Mouse (Mus musculus): ENCODE data around the gene Zswim1.
A peak's percentile ranks its signal among the peaks of the same experiment; 100 is the strongest.
"Not testable (repeated sequence)": the region's sequence is repeated elsewhere in the genome, so short reads cannot be mapped to it uniquely, and the experiment has no call there.

Zswim1 gene

DNA sequence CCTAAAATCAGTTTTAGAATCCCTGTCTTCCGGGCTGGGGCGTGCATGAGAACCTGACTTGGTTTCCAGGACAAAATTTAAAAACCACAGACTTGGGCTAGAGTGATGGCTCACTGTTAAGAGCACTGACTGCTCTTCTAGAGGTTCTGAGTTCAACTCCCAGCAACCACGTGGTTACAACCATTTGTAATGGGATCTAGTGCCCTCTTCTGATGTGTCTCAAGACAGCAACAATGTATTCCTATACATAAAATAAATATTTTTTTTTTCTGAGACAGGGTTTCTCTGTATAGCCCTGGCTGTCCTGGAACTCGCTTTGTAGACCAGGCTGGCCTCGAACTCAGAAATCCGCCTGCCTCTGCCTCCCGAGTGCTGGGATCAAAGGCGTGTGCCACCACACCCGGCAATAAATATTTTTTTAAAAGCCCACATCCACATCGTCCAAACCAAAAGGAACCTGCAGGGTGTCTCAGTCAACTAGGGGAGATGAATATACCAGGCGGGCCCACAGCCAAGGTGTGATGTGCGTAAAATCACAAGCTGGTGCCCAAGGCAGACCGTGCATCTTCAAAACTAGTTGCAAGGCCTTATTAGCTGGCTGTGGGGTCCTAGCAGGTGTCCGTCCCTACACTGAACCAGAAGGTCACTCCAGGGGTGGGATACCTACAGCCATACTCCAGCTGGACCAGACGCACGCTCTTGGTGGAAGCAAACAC lies 9.7 kb downstream of the Zswim1 start:
- peak; percentile 40 for DNase-seq

DNA sequence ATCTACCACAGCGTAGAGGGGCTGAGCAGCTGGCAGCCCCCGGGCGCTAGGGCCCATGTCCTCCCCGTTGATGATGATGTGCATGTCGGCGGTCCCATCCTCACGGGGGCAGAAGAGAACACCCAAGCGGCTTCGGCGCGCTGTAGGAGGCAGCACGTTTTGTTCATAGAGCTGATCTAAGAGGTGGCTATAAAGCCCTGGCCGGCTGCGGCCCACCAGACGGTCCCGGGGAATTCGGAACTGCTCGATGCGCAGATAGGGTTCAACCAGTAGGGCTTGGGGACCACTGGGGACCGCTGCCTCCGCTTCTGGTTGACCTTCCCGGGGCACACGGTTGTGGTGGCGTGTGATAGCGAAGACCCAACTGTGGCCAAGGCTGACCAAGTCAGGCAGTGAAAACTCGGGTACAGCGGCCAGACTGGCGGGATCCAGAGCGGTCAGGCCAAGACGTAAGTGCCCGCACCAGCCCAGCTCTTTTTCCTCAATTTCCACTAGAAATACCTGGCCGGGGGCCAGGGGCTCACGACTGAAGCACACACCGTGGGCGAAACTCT lies 10.3 kb downstream of the Zswim1 start, which contains the start of gene Ctsa:
Gene Ctsa, plus strand, starts transcription at position 126 of the 554 bp plus-strand sequence.
- DNase-seq, result peak; percentile 71

DNA sequence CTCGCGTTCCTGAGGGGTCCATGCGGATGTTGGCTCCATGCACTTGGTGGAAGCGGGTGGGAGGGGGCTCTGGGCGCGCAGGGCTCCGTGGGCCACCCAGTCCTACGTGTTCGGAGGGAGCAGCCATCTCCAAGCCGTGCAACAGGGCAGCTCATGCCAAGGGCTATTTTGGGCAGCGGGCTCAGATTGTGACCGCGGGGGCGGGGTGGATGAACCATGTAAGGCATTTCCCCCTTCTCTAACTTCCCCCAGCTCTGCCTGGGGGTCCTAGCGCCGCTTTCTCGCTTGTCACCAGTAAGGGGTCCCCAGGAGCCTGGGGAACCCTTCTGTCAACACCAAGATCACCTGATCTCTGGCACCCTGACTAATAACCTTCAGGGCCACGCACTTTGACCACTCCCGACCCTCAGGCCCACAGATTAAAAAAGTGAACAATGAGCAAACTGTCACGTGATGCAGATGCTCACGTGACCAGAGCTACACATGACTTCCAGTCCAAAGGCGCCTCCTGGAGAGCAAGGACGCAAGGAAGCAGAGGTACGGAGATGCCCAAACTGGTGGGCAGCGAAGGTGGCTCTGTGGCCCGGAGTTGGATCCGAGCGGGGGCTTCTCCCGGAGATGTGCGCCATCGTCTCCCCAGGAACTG lies 11.0 kb downstream of the Zswim1 start, which contains the start of gene Neurl2:
Gene Neurl2, minus strand, starts transcription at position 143 of the 646 bp plus-strand sequence.
- peak; percentile 86 for DNase-seq

DNA sequence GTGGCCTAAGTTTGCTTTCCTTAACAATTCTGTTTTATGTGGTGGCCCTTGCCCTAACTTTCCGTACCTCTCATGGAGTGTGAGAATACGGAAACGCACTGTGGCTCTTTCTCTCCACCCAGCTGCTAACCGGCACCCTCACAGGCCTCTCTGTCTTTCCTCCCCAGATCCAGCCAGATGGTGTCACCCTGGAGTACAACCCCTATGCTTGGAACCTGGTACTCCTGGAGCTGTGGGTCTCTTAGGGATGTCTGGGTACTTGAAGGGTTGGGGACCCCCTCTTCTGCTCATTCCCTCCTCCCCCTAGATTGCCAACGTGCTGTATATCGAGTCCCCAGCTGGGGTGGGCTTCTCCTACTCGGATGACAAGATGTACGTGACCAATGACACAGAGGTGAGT lies 12.0 kb downstream of the Zswim1 start:
- DNase-seq, result no peak

DNA sequence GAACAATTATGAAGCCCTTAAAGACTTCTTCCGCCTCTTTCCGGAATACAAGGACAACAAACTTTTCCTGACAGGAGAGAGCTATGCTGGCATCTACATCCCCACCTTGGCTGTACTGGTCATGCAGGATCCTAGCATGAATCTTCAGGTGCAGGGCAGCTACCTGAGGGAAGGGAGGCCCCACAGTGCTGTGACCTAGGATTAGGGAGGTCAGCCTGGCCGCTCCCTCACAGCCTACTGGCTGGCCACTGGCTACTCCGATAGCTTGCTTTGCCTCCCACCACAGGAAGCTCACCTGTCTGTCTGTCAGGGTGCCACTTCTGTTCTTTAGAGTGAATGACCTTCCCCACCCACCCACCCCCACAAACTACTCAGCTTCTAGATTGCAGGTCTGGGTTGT lies 12.7 kb downstream of the Zswim1 start:
- DNase-seq, result no peak

DNA sequence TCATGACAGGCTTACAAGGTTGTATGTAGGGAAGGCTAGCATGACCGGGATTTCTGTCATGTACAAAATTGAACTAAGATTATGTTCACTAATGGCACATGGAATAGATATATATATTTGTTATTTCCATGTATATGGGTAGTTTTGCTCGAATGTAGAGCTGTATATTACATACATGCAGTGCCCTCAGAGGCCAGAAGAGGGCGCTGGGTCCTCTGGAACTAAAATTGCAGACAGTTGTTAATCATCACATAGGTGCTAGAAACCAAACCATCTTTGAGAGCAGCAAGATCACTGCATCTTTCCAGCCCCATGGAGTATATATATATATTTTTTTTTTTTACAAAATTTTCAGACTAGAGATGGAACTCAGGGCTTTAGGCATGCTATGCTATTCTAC lies 23.3 kb downstream of the Zswim1 start:
- DNase-seq, result no peak

DNA sequence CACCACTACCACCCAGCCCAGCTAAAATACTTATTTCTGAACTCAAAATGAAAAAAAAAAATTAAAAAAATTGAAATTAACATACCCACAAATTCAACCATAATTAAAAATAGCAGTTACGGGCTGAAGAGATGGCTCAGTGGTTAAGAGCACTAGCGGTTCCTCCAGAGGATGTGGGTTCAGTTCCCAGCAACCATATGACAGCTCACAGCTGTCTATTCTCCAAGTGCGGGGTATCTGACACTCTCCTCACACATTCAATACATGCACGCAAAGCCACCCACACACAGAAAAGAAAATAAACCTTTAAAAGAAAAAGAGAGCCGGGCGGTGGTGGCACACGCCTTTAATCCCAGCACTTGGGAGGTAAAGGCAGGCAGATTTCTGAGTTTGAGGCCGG lies 27.6 kb downstream of the Zswim1 start:
- DNase-seq, result no peak

DNA sequence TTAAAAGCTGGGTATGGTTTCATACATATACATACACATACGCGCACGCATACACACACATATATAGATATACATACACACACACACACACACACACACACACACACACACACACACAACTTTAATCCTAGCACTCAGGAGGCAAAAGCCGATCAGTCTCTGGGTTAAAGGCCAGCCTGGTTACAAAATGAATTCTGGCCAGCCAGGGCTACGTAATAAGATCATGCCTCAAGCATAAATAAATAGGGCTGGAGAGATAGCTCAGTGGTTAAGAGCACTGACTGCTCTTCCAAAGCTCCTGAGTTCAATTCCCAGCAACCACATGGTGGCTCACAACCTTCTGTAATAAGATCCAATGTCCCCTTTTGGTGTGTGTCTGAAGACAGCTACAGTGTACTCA lies 33.1 kb downstream of the Zswim1 start:
- not testable (repeated sequence) for DNase-seq

DNA sequence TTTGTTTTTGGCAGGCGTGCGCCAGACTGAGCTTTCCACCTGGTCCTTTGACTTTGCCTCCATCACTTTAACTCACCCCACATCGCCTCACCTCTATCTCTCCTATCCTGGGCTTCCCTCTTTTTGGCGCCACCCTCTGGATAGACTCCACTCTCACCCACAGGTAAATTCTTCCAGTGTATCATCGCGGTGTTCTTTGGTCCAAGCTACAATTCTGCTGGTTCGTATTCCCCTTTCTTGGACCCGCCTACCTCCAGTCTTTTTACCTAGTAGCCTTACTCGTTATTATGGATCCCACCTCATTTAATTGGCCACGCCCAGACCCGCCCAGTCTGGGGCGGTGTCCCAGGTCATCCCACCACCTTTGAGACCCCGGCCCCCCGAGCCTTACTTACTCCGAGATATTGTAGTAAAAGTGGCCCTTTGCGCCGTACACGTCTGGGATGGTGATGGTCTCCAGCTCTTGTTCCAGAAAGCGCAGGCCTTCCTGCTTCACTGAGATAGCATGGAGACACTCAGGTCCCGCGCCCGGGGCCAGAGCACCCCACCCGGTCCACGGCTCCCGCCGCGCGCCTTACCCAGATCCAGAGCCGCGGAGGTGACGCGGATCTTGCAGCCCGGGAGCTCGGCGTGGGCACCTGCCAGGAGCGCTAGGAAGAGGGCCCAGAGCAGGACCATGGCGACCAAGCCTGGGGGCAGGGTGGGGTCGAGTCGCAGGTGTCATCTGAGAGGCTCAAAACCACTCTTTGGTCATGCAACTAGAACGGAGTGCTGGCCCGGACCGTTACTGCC lies 34.0 kb downstream of the Zswim1 start:
- DNase-seq, result no peak

DNA sequence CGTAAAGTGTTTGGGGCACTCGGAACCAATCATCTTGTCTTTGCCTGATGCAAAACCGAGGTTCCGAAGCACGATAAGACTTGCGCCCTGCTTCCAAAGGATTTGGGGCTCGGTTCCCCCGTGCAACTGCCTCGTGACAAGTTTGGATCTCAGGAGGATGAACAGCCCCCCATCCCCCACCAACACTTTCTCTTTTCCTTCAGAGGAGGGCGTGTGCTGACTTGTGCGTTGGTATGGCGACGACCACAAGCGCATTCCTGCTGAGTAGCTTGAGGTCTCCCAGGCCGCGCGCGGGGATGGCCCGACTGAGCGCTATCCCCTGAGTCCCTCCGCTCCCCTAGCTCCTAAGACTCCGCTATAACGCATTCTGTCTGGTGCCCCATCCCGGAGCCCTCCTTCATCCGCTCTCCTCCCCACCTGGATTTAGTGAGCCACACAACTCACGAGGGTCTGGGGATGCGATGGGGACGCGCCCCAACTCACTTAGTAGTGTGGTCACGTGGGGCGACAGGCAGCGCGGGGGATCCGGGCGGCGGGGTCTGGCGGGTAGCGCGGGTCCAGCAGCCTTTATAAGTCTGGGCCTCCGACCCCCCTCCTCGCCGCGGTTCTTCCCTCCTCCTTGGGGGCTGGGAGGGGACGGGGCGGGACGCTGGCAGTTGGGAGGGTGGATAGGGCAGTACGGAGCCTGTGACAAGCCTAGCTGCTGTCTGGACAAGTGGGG lies 34.8 kb downstream of the Zswim1 start, which contains the start of gene Pltp:
Gene Pltp, minus strand, starts transcription at position 611 of the 721 bp plus-strand sequence.
- DNase-seq, result no peak

DNA sequence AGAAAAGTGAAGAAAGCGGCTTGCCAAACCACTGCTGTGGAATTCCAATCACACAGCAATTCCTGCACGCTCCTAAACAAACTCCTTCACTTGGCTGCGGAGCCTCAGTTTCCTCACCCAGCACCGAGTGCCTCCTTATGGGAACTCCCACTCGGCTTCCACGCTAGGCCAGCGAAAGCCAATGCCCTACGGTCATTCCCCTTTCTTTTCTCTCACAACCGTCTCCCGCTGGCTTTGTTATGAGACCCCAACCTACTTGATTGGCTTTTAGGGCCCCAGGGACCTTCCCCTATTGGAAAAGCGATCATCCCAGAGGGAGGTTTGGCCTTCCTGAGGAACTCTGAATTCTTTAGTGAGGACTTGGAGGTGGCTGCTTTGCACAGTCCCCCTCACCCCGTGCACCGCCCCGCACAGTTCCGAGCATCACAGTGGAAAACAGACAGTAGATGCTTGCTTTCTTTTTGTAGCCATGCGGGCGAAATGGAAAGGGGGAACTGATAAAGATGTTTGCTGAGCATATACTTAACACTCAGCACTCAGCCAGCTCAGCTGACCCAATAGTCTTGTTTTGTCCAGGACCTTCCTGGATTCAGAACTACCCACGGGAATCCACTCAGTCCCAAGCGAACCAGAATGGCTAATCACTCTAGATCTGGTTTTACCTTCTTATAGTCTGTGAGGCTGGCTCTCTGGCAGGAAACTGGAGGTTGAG lies 35.5 kb downstream of the Zswim1 start:
- no peak for DNase-seq

DNA sequence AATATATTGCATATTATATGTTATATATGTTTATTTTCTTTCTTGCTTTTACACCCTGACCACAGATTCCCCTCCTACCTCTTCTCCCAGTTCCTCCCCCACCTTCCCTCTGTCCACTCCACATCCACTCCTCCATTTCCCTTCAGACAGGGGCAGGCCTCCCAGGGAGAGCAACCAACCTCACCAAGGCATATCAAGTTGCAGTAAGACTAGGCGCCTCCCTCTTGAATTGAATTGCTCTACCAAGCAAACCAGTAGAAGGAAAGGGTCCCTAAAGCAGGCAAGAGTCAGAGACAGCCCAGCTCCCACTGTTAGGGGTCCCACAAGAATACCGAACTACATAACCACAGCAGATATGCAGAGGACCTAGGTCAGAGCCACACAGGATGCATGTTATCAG lies 36.7 kb downstream of the Zswim1 start:
- no peak for DNase-seq

DNA sequence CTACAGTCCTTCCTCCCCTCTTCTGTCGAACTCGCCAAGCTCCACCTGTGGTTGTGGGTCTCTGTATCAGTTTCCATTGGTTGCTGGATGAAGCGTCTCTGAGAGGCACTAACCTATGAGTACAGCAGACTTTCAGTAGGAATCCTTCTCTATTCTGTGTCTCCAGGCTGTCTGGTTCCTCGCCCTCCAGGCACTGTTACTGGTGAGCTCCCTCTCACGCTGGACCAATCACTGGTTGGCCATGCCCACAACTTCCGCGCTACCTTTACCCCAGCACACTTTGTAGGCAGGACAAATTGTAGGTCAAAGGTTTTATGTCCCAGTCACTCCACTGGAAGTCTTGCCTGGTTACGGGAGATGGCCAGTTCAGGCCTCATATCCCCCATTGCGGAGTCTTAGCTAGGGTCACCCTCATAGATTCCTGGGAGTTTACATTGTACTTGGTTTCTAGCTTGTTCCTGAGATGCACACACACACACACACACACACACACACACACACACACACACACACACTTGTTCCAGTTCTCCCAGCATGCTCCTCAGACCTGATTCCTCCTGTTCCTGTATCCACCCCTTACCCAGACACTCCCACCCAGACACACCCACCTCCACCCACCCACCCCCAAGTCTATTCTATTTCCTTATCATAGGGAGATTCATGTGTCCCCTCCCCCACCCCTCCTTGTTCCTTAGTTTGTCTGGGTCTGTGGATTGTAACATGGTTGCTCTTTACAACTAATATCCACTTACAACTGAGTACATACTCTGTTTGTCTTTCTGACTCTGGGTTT lies 37.4 kb downstream of the Zswim1 start:
- DNase-seq, result no peak

DNA sequence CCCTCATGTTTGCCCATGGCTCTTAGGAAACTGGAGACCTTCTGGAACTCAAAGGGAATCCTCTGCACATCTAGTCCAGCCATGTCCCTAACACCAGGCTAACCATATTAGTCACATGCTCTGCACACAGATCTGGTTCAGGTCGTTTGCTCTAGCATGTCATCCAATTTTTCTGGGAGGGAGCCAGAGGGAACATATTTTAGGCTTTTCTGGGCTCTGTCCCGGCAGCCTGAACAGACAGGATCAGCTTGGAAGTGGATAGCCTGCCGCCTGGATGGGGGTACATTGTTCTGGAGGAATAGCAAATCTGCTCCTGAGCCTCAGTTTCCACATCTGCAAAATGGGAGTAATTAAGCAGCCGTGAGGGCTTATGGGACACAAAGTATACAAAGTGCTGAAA lies 38.6 kb downstream of the Zswim1 start:
- no peak for DNase-seq

DNA sequence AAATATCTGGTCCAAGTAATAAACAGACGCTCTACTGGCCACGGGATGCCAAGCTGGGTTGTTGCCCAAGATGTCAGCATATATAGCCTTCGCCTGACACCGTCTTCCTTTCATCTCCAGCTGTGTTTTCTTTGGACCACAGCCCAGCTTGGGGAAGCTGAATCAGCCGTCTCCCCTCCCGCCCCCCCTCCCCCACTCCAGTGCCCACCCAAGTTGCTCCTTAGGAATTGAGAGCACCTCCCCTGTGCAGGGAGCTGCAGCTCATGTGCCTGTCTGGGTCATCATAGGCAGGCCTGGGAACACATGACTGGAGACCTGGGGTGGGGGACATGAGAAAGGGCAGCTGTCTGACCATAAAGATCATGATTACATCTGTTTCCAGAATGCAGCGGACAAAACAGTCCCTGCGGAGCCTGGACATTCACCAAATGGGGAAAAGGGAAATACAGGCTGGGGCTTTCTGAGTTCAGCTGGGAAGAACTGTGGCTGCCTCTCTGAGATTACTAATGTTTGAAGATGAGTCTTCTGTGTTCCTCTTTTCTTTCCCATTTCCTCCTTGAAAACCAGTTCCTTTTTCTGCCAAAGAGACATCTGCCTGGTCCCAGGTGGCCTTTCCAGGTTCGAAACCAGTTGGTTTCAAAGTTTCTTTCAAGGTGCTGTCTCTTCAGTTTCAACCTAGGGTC lies 39.8 kb downstream of the Zswim1 start:
- no peak for DNase-seq

DNA sequence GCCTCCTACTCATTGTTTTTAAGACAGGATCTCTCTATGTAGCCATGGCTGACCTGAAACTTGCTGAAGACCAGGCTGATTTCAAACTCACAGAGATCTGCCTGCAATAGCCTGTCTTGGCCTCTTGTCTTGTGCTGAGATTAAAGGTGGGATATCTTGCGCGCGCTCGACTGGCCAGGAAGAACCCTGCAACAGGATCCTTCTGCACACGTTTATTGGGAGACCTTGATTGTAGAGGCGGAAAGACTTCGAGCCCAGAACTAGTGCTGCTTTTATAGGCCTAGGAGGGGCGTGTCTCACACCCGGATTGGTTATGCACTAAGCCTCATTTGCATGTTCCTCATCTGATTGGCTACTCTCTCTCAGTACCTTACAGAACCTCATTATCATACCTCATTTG lies 40.9 kb downstream of the Zswim1 start:
- not testable (repeated sequence) for DNase-seq

DNA sequence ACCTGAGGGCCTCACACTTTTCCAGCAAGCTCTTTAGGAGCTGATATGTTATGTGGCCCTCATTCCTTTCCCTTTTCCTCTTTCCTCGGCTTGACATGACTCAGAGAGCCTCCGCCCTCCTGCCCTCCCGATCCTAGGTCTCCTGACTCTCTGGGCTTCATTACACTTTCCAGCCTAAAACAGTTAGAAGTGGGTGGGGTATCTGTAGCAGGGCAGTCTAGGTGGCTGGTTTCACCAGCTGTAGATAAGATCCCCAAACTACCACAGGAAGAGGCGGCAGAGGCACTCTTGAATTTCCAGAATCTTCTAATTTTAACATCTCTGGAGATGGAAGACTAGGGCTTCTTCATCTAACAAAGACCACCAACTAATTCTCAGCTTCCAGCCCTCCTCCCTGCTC lies 42.1 kb downstream of the Zswim1 start:
- no peak for DNase-seq

DNA sequence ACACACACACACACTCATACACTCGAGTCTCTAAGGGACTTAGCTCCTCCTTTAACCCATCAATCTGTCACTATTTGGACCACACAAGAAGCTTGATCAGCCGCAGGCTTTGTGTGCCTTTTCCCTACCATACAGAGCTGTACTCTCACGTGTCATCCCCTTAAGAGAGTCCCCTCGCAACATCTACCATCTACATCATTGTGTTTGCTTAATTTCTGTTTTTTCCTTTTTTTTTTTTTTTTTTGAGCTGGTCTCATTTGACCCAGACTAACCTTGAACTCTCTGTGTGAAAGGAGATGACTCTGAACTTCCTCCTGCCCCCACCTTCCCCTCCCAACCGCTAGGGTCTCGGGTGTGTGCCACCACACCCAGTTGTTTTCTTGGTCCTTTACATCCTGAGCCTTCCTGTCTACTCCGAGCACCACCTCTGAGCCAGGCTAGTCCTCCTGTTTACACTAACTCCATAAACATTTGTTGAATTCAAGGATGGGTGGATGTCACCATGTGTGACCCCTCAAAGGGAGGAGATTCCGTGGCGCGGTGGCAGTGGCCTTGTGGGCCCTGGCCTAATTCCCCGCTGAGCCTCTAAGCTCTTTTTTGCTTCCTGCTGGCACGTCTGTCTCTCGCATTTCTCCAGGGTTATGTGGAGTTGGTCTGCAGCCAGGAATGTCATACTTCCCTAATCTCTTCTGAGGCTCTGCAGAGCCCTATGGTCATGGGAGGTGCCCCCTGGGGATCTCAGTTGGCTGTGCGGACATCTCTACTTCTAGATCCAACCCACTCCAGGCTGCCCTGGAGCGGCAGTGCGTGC lies 44.5 kb downstream of the Zswim1 start:
- no peak for DNase-seq

DNA sequence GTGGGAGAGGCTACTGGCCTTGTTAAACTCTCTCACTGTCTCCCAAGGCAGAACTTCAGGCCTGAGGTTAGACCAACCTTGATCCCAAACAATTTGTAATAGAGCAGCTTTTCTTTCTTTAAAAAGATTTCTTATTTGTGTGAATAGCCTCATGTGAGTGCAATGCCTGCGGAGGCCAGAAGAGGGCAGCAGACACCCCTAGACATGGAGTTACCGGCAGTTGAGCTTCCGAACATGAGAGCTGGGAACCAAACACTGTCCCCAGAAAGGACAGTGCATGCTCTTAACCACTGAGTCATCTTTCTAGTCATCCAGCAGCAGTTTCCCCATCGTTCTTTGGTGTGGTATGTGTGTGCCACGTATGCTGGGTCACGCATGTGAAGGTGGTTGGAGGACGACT lies 45.1 kb downstream of the Zswim1 start:
- DNase-seq, result no peak

DNA sequence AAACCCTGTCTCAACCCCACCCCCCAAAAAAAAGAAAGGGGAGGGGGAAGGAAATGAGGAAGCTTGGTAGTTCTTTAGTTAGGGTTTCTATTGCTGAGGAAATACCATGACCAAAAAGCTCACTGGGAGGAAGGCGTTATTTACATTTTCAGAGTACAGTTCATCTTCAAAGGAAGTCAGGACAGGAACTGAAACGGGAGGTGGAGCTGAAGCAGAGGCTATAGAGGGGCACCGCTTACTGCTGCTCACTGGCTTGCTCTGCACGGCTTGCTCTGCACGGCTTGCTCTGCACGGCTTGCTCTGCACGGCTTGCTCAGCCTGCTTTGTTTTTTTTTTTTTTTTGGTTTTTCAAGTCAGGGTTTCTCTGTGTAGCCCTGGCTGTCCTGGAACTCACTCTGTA lies 46.0 kb downstream of the Zswim1 start:
- DNase-seq, result no peak
